Mouse (Mus musculus) heart, adult 2 months (tissue): ENCODE results near the gene Ttc7. TPM values are rescaled to one million over a fixed set of nuclear protein-coding genes. Genes with fewer than 3 reads are reported as not detected.

ENCODE experiments used
- DNase-seq, 2 experiments: peaks; one replicate each; pipeline ENCODE4 v3.0.0; 2021
- H3K27ac ChIP-seq: fragments of 200-600 bp; 2 replicates; pipeline ENCODE4 v1.8.1; 2022
- H3K27me3 ChIP-seq: fragments of 200-500 bp; 2 replicates; pipeline ENCODE4 v1.6.1; 2012; ENCODE audit warnings: mild to moderate bottlenecking, low read length, inconsistent platforms, mixed read lengths; ENCODE audit not compliant: control insufficient read depth, insufficient read depth
- H3K36me3 ChIP-seq: fragments of 200-500 bp; 2 replicates; pipeline ENCODE4 v1.6.1; 2012; ENCODE audit warnings: low read length, inconsistent platforms; ENCODE audit not compliant: control insufficient read depth, insufficient read depth
- H3K4me1 ChIP-seq: fragments of 200-500 bp; 2 replicates; pipeline ENCODE4 v1.6.1; 2011; ENCODE audit warnings: low read length; ENCODE audit not compliant: control insufficient read depth, insufficient read depth
- H3K4me3 ChIP-seq: fragments of 200-600 bp; 2 replicates; pipeline ENCODE4 v1.8.1; 2022
- H3K79me2 ChIP-seq: fragments of 200-500 bp; replicated peaks from 2 replicates; pipeline ENCODE4 v1.6.1; 2012; ENCODE audit warnings: mild to moderate bottlenecking, inconsistent platforms, low read length, moderate library complexity, mixed read lengths; ENCODE audit not compliant: control insufficient read depth, insufficient read depth
- H3K9ac ChIP-seq: fragments of 200-500 bp; 2 replicates; pipeline ENCODE4 v1.6.1; 2012; ENCODE audit warnings: low read depth, mild to moderate bottlenecking, control low read depth, inconsistent platforms, low read length, mixed read lengths
- CTCF ChIP-seq: fragments of 200-600 bp; IDR thresholded peaks from 2 replicates; pipeline ENCODE4 v1.8.1; 2022; ENCODE audit warnings: antibody characterized with exemption, mild to moderate bottlenecking, moderate library complexity
- EP300 ChIP-seq: fragments of 200-500 bp; IDR thresholded peaks from 2 replicates; pipeline ENCODE4 v1.6.1; 2011; ENCODE audit warnings: low read depth, low read length, control low read depth; ENCODE audit not compliant: insufficient read depth
- POLR2A ChIP-seq: fragments of 200-500 bp; IDR thresholded peaks from 2 replicates; pipeline ENCODE4 v1.6.1; 2011; ENCODE audit warnings: mild to moderate bottlenecking, low read depth, low read length, control low read depth; ENCODE audit not compliant: insufficient read depth
- WGBS: fragments of 180-500 bp; shearing (Covaris S2); methylation state at CpG from one replicate; pipeline ENCODE4 v1.1.7; 2018; 5-methylcytosine and 5-hydroxymethylcytosine counted together
- intact Hi-C: fragments of 180-260 bp; cut with DNase I; formaldehyde crosslinking; loops from one replicate; pipeline ENCODE4 v1.15.1; 2025
- polyA plus RNA-seq: library from polyadenylated mRNA; depleted of rRNA; stranded (reverse); fragments of >200 nt; gene quantifications from 2 replicates; pipeline ENCODE4 v1.2.3, GENCODE M21; 2012
- total RNA-seq, 2 experiments: library from RNA; stranded (reverse); gene quantifications; 2 replicates each; pipeline ENCODE4 v1.2.3; 2021

Ttc7 gene
- total and polyA plus RNA-seq, 3 experiments, result 20.9 to 23.2 (median 21.3) TPM

- Histone ChIP-seq H3K27me3 (no peaks in the 10 kb centered on the region), H3K79me2 (no peaks in the 10 kb centered on the region), H3K4me1 (peaks cover 2% of the 10 kb centered on the region), H3K4me3 (no peak overlapping the region), H3K36me3 (no peaks in the 10 kb centered on the region), H3K9ac (no peak overlapping the region), H3K27ac (no peak overlapping the region)
- intact Hi-C loops, result no loop called here
- no peak for TF ChIP-seq EP300
- TF ChIP-seq POLR2A, result no peak
- TF ChIP-seq CTCF, result no peak
- WGBS, result 80% methylated on average over 11 of the region's 11 CpGs
- DNase-seq, result no peak
These were observed 114.4 kb downstream of the Ttc7 start for GRCm38 (mm10) chr17:87397088-87397487.

GRCm38 (mm10) chr17:87402444-87402843, 119.8 kb downstream of the Ttc7 start:
- H3K27ac ChIP-seq, result no peak overlapping the region
- H3K27me3 ChIP-seq, result no peaks in the 10 kb centered on the region
- WGBS, result 88% methylated on average over 11 of the region's 11 CpGs
- intact Hi-C loops, result no loop called here
- no peaks in the 10 kb centered on the region for H3K79me2 ChIP-seq
- DNase-seq, result no peak
- no peaks in the 10 kb centered on the region for H3K36me3 ChIP-seq
- no peak overlapping the region for H3K9ac ChIP-seq
- H3K4me3 ChIP-seq, result no peak overlapping the region
- H3K4me1 ChIP-seq, result no peaks in the 10 kb centered on the region
- no peak for TF ChIP-seq POLR2A
- no peak for TF ChIP-seq EP300
- TF ChIP-seq CTCF, result no peak

GRCm38 (mm10) chr17:87403462-87403861, 120.8 kb downstream of the Ttc7 start:
- intact Hi-C loops, result no loop called here
- WGBS, result 94% methylated on average over 4 of the region's 4 CpGs
- no peak for DNase-seq

GRCm38 (mm10) chr17:87405576-87405975, 122.9 kb downstream of the Ttc7 start:
- TF ChIP-seq POLR2A (no peak), CTCF (no peak), EP300 (no peak)
- H3K27ac ChIP-seq, result no peak overlapping the region
- WGBS, result 67% methylated on average over 11 of the region's 11 CpGs
- peak in 1 of 2 experiments; percentile 47 for DNase-seq
- intact Hi-C loops, result no loop called here
- H3K79me2 ChIP-seq, result no peaks in the 10 kb centered on the region
- no peaks in the 10 kb centered on the region for H3K4me1 ChIP-seq
- no peak overlapping the region for H3K4me3 ChIP-seq
- H3K36me3 ChIP-seq, result no peaks in the 10 kb centered on the region
- no peak overlapping the region for H3K9ac ChIP-seq
- no peaks in the 10 kb centered on the region for H3K27me3 ChIP-seq

More at GRCm38 (mm10) chr17:87403462-87403861, 120.8 kb downstream of the Ttc7 start:
- Histone ChIP-seq H3K36me3 (no peaks in the 10 kb centered on the region), H3K9ac (no peak overlapping the region), H3K27me3 (no peaks in the 10 kb centered on the region), H3K27ac (no peak overlapping the region), H3K79me2 (no peaks in the 10 kb centered on the region), H3K4me1 (no peaks in the 10 kb centered on the region), H3K4me3 (no peak overlapping the region)
- TF ChIP-seq POLR2A, result no peak
- no peak for TF ChIP-seq EP300
- no peak for TF ChIP-seq CTCF

- no peaks in the 10 kb centered on the region for H3K36me3 ChIP-seq
- no peaks in the 10 kb centered on the region for H3K79me2 ChIP-seq
- no peaks in the 10 kb centered on the region for H3K4me1 ChIP-seq
- no peaks in the 10 kb centered on the region for H3K27me3 ChIP-seq
- no peak overlapping the region for H3K9ac ChIP-seq
- DNase-seq, result no peak
- WGBS, result 74% methylated on average over 4 of the region's 4 CpGs
- TF ChIP-seq POLR2A (no peak), CTCF (no peak), EP300 (no peak)
- no peak overlapping the region for H3K4me3 ChIP-seq
- intact Hi-C loops, result no loop called here
- H3K27ac ChIP-seq, result no peak overlapping the region
These were observed 124.0 kb downstream of the Ttc7 start for GRCm38 (mm10) chr17:87406646-87407045.

- no peaks in the 10 kb centered on the region for H3K36me3 ChIP-seq
- TF ChIP-seq EP300 (no peak), CTCF (no peak), POLR2A (no peak)
These were observed 135.4 kb downstream of the Ttc7 start for GRCm38 (mm10) chr17:87418082-87418481.

More at GRCm38 (mm10) chr17:87418082-87418481, 135.4 kb downstream of the Ttc7 start:
- Histone ChIP-seq H3K27me3 (no peaks in the 10 kb centered on the region), H3K79me2 (no peaks in the 10 kb centered on the region), H3K27ac (no peak overlapping the region), H3K4me1 (no peaks in the 10 kb centered on the region), H3K4me3 (no peak overlapping the region), H3K9ac (no peak overlapping the region)
- WGBS, result 87% methylated on average over 7 of the region's 7 CpGs
- no peak for DNase-seq
- intact Hi-C loops, result no loop called here
